Mouse (Mus musculus): ENCODE results near the gene Cyfip2.

- TF ChIP-seq CTCF (IDR thresholded peaks at IDR 0.05; ENCODE audit: low read depth) (no peak), EP300 (IDR thresholded peaks at IDR 0.05; ENCODE audit: low read depth) (no peak)
Measured at GRCm38 (mm10) chr11:46177246-46178043, 135.2 kb downstream of the Cyfip2 start.

Measured in liver, postnatal 0 days (tissue).